Mouse (Mus musculus): ENCODE results near the gene Hoxd12. TPM values are rescaled to one million over a fixed set of nuclear protein-coding genes. Genes with fewer than 3 reads are reported as not detected.

Hoxd12 gene
- polyA plus RNA-seq, 1 experiment from 2014 or later = 1.1 TPM

GRCm38 (mm10) chr2:74657251-74658023 is 17.4 kb upstream of the Hoxd12 start:
- peak overlapping the region; percentile 12; the same call in 1 of the 2 replicates for H3K4me3 ChIP-seq (replicated peaks)
- peaks cover 26% of the 10 kb centered on the region for H3K4me1 ChIP-seq (replicated peaks)
- 3% methylated on average over 62 of the region's 62 CpGs for WGBS
- no peak overlapping the region for H3K27ac ChIP-seq
- no peaks in the 10 kb centered on the region for H3K9me3 ChIP-seq
- 0 out of 2 replicates have a peak overlapping the region, but pooled peaks have one; percentile 22 for H3K4me2 ChIP-seq (replicated peaks)
- no peak for ATAC-seq
- H3K27me3 ChIP-seq (replicated peaks) = peaks cover 84% of the 10 kb centered on the region
- no peak overlapping the region for H3K9ac ChIP-seq
- H3K36me3 ChIP-seq = no peaks in the 10 kb centered on the region

DNA sequence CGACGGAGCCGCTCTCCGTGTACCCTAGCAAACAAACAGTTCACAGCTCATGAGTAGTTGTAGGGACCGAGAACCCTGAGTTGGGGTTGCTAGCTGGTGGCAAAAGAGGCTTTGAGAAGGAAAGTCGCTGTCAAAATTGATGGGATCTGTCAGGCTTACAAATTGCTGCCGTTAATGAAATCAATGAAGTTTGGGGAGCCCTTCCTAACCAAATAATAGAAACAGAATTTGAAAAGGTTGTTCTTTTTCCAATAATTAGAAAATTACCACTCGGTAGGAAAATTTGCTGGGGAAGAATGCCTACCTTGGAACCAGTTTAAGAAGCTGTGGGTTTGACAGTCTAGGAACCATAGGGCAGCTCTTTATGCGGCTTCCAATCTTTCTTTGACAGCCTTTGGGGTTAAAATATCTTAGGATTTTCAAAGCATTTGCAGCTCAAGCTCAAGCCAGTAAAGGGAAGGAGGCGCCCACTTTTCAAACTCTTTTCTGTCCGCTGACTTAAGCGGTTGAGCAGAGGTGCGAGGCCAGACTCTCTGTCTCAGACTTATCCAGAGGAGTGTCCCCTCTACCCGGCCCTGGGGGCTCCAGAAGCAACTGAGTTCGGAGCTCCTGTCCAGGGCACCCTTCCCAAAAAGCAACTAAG is 16.7 kb upstream of the Hoxd12 start:
- 3% methylated on average over 15 of the region's 15 CpGs for WGBS
- Histone ChIP-seq H3K4me1 (replicated peaks) (peaks cover 26% of the 10 kb centered on the region), H3K4me3 (replicated peaks) (0 out of 2 replicates have a peak overlapping the region, but pooled peaks have one; percentile 12), H3K27me3 (replicated peaks) (peaks cover 88% of the 10 kb centered on the region), H3K36me3 (no peaks in the 10 kb centered on the region), H3K9ac (no peak overlapping the region), H3K27ac (no peak overlapping the region), H3K4me2 (replicated peaks) (0 out of 2 replicates have a peak overlapping the region, but pooled peaks have one; percentile 22), H3K9me3 (no peaks in the 10 kb centered on the region)
- no peak for ATAC-seq

GRCm38 (mm10) chr2:74658667-74659371 is 16.0 kb upstream of the Hoxd12 start:
- H3K4me3 ChIP-seq (replicated peaks) = no peak overlapping the region; the same call in 1 of the 2 replicates
- H3K27me3 ChIP-seq (replicated peaks) = peaks cover 93% of the 10 kb centered on the region
- no peaks in the 10 kb centered on the region for H3K36me3 ChIP-seq
- WGBS = under 1% methylated on average over 47 of the region's 47 CpGs
- H3K4me2 ChIP-seq (replicated peaks) = no peak overlapping the region
- H3K9ac ChIP-seq = no peak overlapping the region
- H3K27ac ChIP-seq = no peak overlapping the region
- peaks cover 26% of the 10 kb centered on the region for H3K4me1 ChIP-seq (replicated peaks)
- no peak for ATAC-seq
- no peaks in the 10 kb centered on the region for H3K9me3 ChIP-seq

- Histone ChIP-seq H3K4me3 (replicated peaks) (no peak within 1 kb of the TSS; the same call in 1 of the 2 replicates), H3K27ac (no peak within 1 kb of the TSS), H3K36me3 (no peaks in the 10 kb centered on the region), H3K9ac (no peak within 1 kb of the TSS), H3K4me1 (replicated peaks) (peaks cover 26% of the 10 kb centered on the region), H3K9me3 (no peaks in the 10 kb centered on the region), H3K27me3 (replicated peaks) (peaks cover 93% of the 10 kb centered on the region), H3K4me2 (replicated peaks) (no peak within 1 kb of the TSS)
- WGBS = 2% methylated on average over 28 of the region's 28 CpGs
- no peak for ATAC-seq
Measured at GRCm38 (mm10) chr2:74659507-74660005, 15.3 kb upstream of the Hoxd12 start, which contains the start of gene Evx2. Gene Evx2 (minus strand): TSS chr2:74659557.

GRCm38 (mm10) chr2:74660421-74661375 is 14.1 kb upstream of the Hoxd12 start:
- Histone ChIP-seq H3K9ac (no peak overlapping the region), H3K4me3 (replicated peaks) (no peak overlapping the region), H3K9me3 (no peaks in the 10 kb centered on the region), H3K36me3 (no peaks in the 10 kb centered on the region), H3K4me2 (replicated peaks) (peak overlapping the region; percentile 9; the same call in 1 of the 2 replicates), H3K27ac (no peak overlapping the region), H3K4me1 (replicated peaks) (peaks cover 21% of the 10 kb centered on the region), H3K27me3 (replicated peaks) (peaks cover 91% of the 10 kb centered on the region)
- ATAC-seq = no peak
- 2% methylated on average over 30 of the region's 30 CpGs for WGBS

- peaks cover 15% of the 10 kb centered on the region for H3K4me1 ChIP-seq (replicated peaks)
- no peak overlapping the region for H3K27ac ChIP-seq
- ATAC-seq = peak; percentile 45; the same call in 1 of the 2 replicates
- under 1% methylated on average over 14 of the region's 14 CpGs for WGBS
- no peaks in the 10 kb centered on the region for H3K9me3 ChIP-seq
- H3K4me3 ChIP-seq (replicated peaks) = peak overlapping the region; percentile 24; the same call in 1 of the 2 replicates
- H3K9ac ChIP-seq = no peak overlapping the region
- no peaks in the 10 kb centered on the region for H3K36me3 ChIP-seq
- peak overlapping the region; percentile 54 for H3K4me2 ChIP-seq (replicated peaks)
- peaks cover 90% of the 10 kb centered on the region for H3K27me3 ChIP-seq (replicated peaks)
Measured at GRCm38 (mm10) chr2:74661685-74662084, 13.1 kb upstream of the Hoxd12 start.

GRCm38 (mm10) chr2:74663291-74663925 is 11.4 kb upstream of the Hoxd12 start:
- Histone ChIP-seq H3K4me1 (replicated peaks) (peaks cover 18% of the 10 kb centered on the region), H3K9ac (no peak overlapping the region), H3K4me2 (replicated peaks) (no peak overlapping the region), H3K4me3 (replicated peaks) (no peak overlapping the region), H3K9me3 (no peaks in the 10 kb centered on the region), H3K27ac (no peak overlapping the region), H3K36me3 (no peaks in the 10 kb centered on the region), H3K27me3 (replicated peaks) (peaks cover 90% of the 10 kb centered on the region)
- ATAC-seq = no peak
- WGBS = 4% methylated on average over 18 of the region's 18 CpGs

DNA sequence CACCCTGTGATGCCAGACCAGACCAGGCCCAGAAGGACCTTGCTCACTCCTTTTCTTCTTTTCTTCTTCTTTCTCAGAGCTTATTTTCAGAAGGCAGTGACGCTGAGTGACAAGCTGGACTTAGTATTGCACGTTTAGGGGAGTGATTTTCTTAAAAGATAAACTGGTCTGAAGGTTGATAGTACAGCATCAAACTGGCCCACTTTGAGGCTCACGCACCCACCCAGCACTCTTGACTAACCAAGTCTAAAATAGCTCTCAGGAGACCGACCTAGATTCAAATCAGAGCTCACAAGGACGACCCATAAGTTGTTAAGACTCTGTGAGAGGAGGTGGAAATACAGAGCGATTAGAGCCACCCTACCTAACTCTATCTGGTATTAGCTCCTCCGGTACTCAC is 8.4 kb upstream of the Hoxd12 start:
- no peaks in the 10 kb centered on the region for H3K9me3 ChIP-seq
- peaks cover 87% of the 10 kb centered on the region for H3K27me3 ChIP-seq (replicated peaks)
- WGBS = 1% methylated on average over 7 of the region's 7 CpGs
- no peaks in the 10 kb centered on the region for H3K36me3 ChIP-seq
- no peak overlapping the region for H3K4me3 ChIP-seq (replicated peaks)
- no peak overlapping the region for H3K9ac ChIP-seq
- peaks cover 14% of the 10 kb centered on the region for H3K4me1 ChIP-seq (replicated peaks)
- H3K4me2 ChIP-seq (replicated peaks) = no peak overlapping the region
- ATAC-seq = no peak
- H3K27ac ChIP-seq = no peak overlapping the region

- no peaks in the 10 kb centered on the region for H3K9me3 ChIP-seq
- H3K9ac ChIP-seq = no peak overlapping the region
- peaks cover 10% of the 10 kb centered on the region for H3K4me1 ChIP-seq (replicated peaks)
- peaks cover 85% of the 10 kb centered on the region for H3K27me3 ChIP-seq (replicated peaks)
- H3K4me2 ChIP-seq (replicated peaks) = no peak overlapping the region
- WGBS = 3% methylated on average over 36 of the region's 36 CpGs
- H3K4me3 ChIP-seq (replicated peaks) = no peak overlapping the region
- no peaks in the 10 kb centered on the region for H3K36me3 ChIP-seq
- H3K27ac ChIP-seq = no peak overlapping the region
- ATAC-seq = peak; percentile 21; the same call in 1 of the 2 replicates
Measured at GRCm38 (mm10) chr2:74667191-74667841, 7.5 kb upstream of the Hoxd12 start.

- Histone ChIP-seq H3K27me3 (replicated peaks) (peaks cover 85% of the 10 kb centered on the region), H3K9ac (no peak within 1 kb of the TSS), H3K27ac (no peak within 1 kb of the TSS), H3K4me1 (replicated peaks) (peaks cover 13% of the 10 kb centered on the region), H3K4me3 (replicated peaks) (peak within 1 kb of the TSS; percentile 43), H3K36me3 (no peaks in the 10 kb centered on the region), H3K4me2 (replicated peaks) (peak within 1 kb of the TSS; percentile 87), H3K9me3 (no peaks in the 10 kb centered on the region)
- under 1% methylated on average over 42 of the region's 51 CpGs for WGBS
- ATAC-seq = peak; percentile 68
Measured at GRCm38 (mm10) chr2:74667842-74668357, 6.9 kb upstream of the Hoxd12 start, which contains the start of gene Hoxd13. Gene Hoxd13 (plus strand): TSS chr2:74668310.
